Mouse (Mus musculus): ENCODE results near the gene Arrb2.

GRCm38 (mm10) chr11:70487816-70488215 lies 55.4 kb downstream of the Arrb2 start:
- TF ChIP-seq GATA1 (IDR thresholded peaks at IDR 0.05; ENCODE audit: borderline replicate concordance, low read length) (no peak), FLI1 (IDR thresholded peaks at IDR 0.05; ENCODE audit: low read length) (no peak)
